Mouse (Mus musculus) liver, adult 2 months (tissue): ENCODE measurements around the gene Cep250. TPM values are rescaled to one million over a fixed set of nuclear protein-coding genes. Genes with fewer than 3 reads are reported as not detected.

Experiments used
- DNase-seq: peaks from one replicate; pipeline ENCODE4 v3.0.0-alpha.2; 2011; ENCODE audit warnings: low read depth, low spot score; ENCODE audit errors: extremely low read depth
- H3K27ac ChIP-seq: fragments of 200-500 bp; replicated peaks from 2 replicates; pipeline ENCODE4 v1.5.1; 2012; ENCODE audit warnings: low read depth, mild to moderate bottlenecking, control low read depth, inconsistent platforms, low read length; ENCODE audit not compliant: insufficient read depth
- H3K27me3 ChIP-seq: fragments of 200-500 bp; 2 replicates; pipeline ENCODE4 v1.6.1; 2012; ENCODE audit warnings: mild to moderate bottlenecking, moderate library complexity, low read length, inconsistent platforms; ENCODE audit not compliant: control insufficient read depth, insufficient read depth
- H3K36me3 ChIP-seq: fragments of 200-500 bp; 2 replicates; pipeline ENCODE4 v1.6.1; 2012; ENCODE audit warnings: low read length, inconsistent platforms; ENCODE audit not compliant: control insufficient read depth, insufficient read depth
- H3K4me1 ChIP-seq: fragments of 200-500 bp; 2 replicates; pipeline ENCODE4 v1.6.1; 2011; ENCODE audit warnings: low read length; ENCODE audit not compliant: control insufficient read depth, insufficient read depth
- H3K4me3 ChIP-seq: fragments of 200-500 bp; 2 replicates; pipeline ENCODE4 v1.5.1; 2011; ENCODE audit warnings: low read depth, mild to moderate bottlenecking, control low read depth, low read length, moderate library complexity; ENCODE audit not compliant: insufficient read depth
- H3K79me2 ChIP-seq: fragments of 200-500 bp; 2 replicates; pipeline ENCODE4 v1.6.1; 2012; ENCODE audit warnings: inconsistent platforms, mild to moderate bottlenecking, low read length, moderate library complexity; ENCODE audit not compliant: control insufficient read depth, insufficient read depth
- H3K9ac ChIP-seq: fragments of 200-500 bp; 2 replicates; pipeline ENCODE4 v1.6.1; 2012; ENCODE audit warnings: low read depth, mild to moderate bottlenecking, control low read depth, inconsistent platforms, low read length
- CTCF ChIP-seq: fragments of 200-500 bp; IDR thresholded peaks from 2 replicates; pipeline ENCODE4 v1.5.1; 2011; ENCODE audit warnings: low read depth, low read length, control low read depth
- POLR2A ChIP-seq: fragments of 200-500 bp; IDR thresholded peaks from 2 replicates; pipeline ENCODE4 v1.6.1; 2011; ENCODE audit warnings: low read length, control low read depth; ENCODE audit not compliant: insufficient read depth; ENCODE audit errors: extremely low read depth
- WGBS: fragments of 180-500 bp; shearing (Covaris S2); methylation state at CpG from one replicate; pipeline ENCODE4 v1.1.7; 2018; 5-methylcytosine and 5-hydroxymethylcytosine counted together
- polyA plus RNA-seq: library from polyadenylated mRNA; depleted of rRNA; stranded (reverse); fragments of >200 nt; gene quantifications from 2 replicates; pipeline ENCODE4 v1.2.3, GENCODE M21; 2012
- total RNA-seq: library from RNA; depleted of rRNA; stranded (reverse); fragments of >200 nt; gene quantifications from 2 replicates; pipeline ENCODE4 v1.2.3, GENCODE M21; 2014

Gene Cep250
- total and polyA plus RNA-seq, 2 experiments = 2.3 to 2.5 TPM

- no peaks in the 10 kb centered on the region for H3K36me3 ChIP-seq
- TF ChIP-seq POLR2A (peak; percentile 42; the same call in 1 of the 2 replicates), CTCF (no peak)
- peak within 1 kb of the TSS; percentile 72 for H3K4me3 ChIP-seq
- H3K27ac ChIP-seq = peak within 1 kb of the TSS; percentile 50
- H3K27me3 ChIP-seq = no peaks in the 10 kb centered on the region
- H3K79me2 ChIP-seq = peaks cover 14% of the 10 kb centered on the region
- peaks cover 13% of the 10 kb centered on the region for H3K4me1 ChIP-seq
- WGBS = under 1% methylated on average over 38 of the region's 38 CpGs
- H3K9ac ChIP-seq = peak within 1 kb of the TSS; percentile 70
- peak; percentile 89 for DNase-seq
Measured at GRCm38 (mm10) chr2:155929531-155930442, 26.5 kb upstream of the Cep250 start, which contains the start of gene Uqcc1. TSS of gene Uqcc1 (minus strand) at chr2:155930310.

- no peaks in the 10 kb centered on the region for H3K79me2 ChIP-seq
- TF ChIP-seq POLR2A (no peak), CTCF (no peak)
Measured at GRCm38 (mm10) chr2:155939897-155940529, 16.2 kb upstream of the Cep250 start.

GRCm38 (mm10) chr2:155940681-155941080 is 15.6 kb upstream of the Cep250 start, which contains the start of gene Gm15557:
TSS of gene Gm15557 (plus strand) at chr2:155940728.
- DNase-seq = no peak
- Histone ChIP-seq H3K27me3 (no peaks in the 10 kb centered on the region), H3K27ac (no peak within 1 kb of the TSS), H3K79me2 (no peaks in the 10 kb centered on the region), H3K9ac (no peak within 1 kb of the TSS), H3K36me3 (no peaks in the 10 kb centered on the region), H3K4me1 (no peaks in the 10 kb centered on the region), H3K4me3 (no peak within 1 kb of the TSS)
- no peak for TF ChIP-seq POLR2A
- TF ChIP-seq CTCF = no peak
- WGBS = 86% methylated on average over 3 of the region's 3 CpGs

More at GRCm38 (mm10) chr2:155939897-155940529, 16.2 kb upstream of the Cep250 start:
- Histone ChIP-seq H3K4me3 (no peak overlapping the region), H3K4me1 (no peaks in the 10 kb centered on the region), H3K9ac (no peak overlapping the region), H3K27me3 (no peaks in the 10 kb centered on the region), H3K27ac (no peak overlapping the region), H3K36me3 (no peaks in the 10 kb centered on the region)
- 81% methylated on average over 7 of the region's 7 CpGs for WGBS
- no peak for DNase-seq

- Histone ChIP-seq H3K79me2 (no peaks in the 10 kb centered on the region), H3K36me3 (no peaks in the 10 kb centered on the region), H3K4me1 (no peaks in the 10 kb centered on the region), H3K27me3 (no peaks in the 10 kb centered on the region), H3K27ac (no peak overlapping the region), H3K9ac (no peak overlapping the region), H3K4me3 (no peak overlapping the region)
- TF ChIP-seq CTCF (no peak), POLR2A (no peak)
- WGBS = 89% methylated on average over 40 of the region's 40 CpGs
- no peak for DNase-seq
Measured at GRCm38 (mm10) chr2:155941697-155942442, 14.4 kb upstream of the Cep250 start.

GRCm38 (mm10) chr2:155943463-155943862 is 12.8 kb upstream of the Cep250 start:
- Histone ChIP-seq H3K9ac (no peak overlapping the region), H3K4me3 (no peak overlapping the region)
- no peak for TF ChIP-seq POLR2A

More at GRCm38 (mm10) chr2:155943463-155943862, 12.8 kb upstream of the Cep250 start:
- no peaks in the 10 kb centered on the region for H3K79me2 ChIP-seq
- DNase-seq = no peak
- no peak overlapping the region for H3K27ac ChIP-seq
- H3K36me3 ChIP-seq = no peaks in the 10 kb centered on the region
- no peaks in the 10 kb centered on the region for H3K27me3 ChIP-seq
- WGBS = 14% methylated on average over 8 of the region's 8 CpGs
- H3K4me1 ChIP-seq = no peaks in the 10 kb centered on the region
